ENCODE assay signal across 7 mouse cellular contexts in the genomic region with DNA sequence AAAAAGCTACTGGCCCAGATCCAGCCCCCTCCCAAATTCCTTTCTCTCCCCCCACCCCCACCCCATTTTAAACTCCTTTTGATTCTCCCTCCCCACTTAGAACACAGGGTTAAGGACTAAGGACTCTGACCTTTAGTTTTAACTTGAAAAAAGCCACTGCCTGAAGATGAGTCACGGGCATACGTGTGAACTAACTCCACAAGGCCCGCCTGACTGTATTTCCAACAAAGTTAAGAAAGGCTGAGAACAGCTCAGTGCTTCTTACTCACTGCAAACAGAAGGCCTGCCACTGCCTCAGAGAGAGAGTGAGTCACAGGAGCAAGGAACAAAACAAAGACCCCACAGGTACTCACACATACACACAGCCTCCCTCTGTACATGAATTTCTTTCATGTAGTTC. TPM values are rescaled to one million over a fixed set of nuclear protein-coding genes. Genes with fewer than 3 reads are reported as not detected.
DNase-seq lines count a peak whose midpoint lies in the region; ATAC-seq lines count a peak whose summit lies in the region.

No protein-coding gene starts in this region.

- peak; percentile 71 for DNase-seq in adrenal gland, adult 8-10 months
- DNase-seq in left cerebral cortex, postnatal 36 days (ENCODE audit: low spot score in 2 of 2), result peak; percentile 14 to 34
- no peak for DNase-seq in thymus, postnatal 10 days (ENCODE audit: low spot score in 2 of 2)
- no peak for DNase-seq in cerebellum, adult 18-20 months

- 26% methylated on average over 3 of the region's 3 CpGs for WGBS in neural tube, embryonic 13.5 days
- 40% methylated on average over 3 of the region's 3 CpGs for WGBS in neural tube, embryonic 15.5 days
- WGBS in heart, embryonic 12.5 days, result 26% methylated on average over 3 of the region's 3 CpGs

- H3K27me3 ChIP-seq in neural tube, embryonic 13.5 days, result no peaks in the 10 kb centered on the region
- H3K27me3 ChIP-seq in neural tube, embryonic 15.5 days (replicated peaks), result no peaks in the 10 kb centered on the region
- H3K27me3 ChIP-seq in heart, embryonic 12.5 days (replicated peaks), result no peaks in the 10 kb centered on the region

- no peak for ATAC-seq in neural tube, embryonic 13.5 days (ENCODE audit: low read depth)
- ATAC-seq in neural tube, embryonic 15.5 days (ENCODE audit: low FRiP score), result no peak
- ATAC-seq in heart, embryonic 12.5 days (ENCODE audit: insufficient number of reproducible peaks, low FRiP score), result no peak

- H3K4me1 ChIP-seq in neural tube, embryonic 13.5 days (replicated peaks), result peaks cover 41% of the 10 kb centered on the region
- peaks cover 11% of the 10 kb centered on the region for H3K4me1 ChIP-seq in neural tube, embryonic 15.5 days
- peaks cover 50% of the 10 kb centered on the region for H3K4me1 ChIP-seq in heart, embryonic 12.5 days (replicated peaks)

- no peak overlapping the region for H3K4me2 ChIP-seq in neural tube, embryonic 13.5 days
- H3K4me2 ChIP-seq in neural tube, embryonic 15.5 days, result no peak overlapping the region
- no peak overlapping the region for H3K4me2 ChIP-seq in heart, embryonic 12.5 days

- H3K4me3 ChIP-seq in neural tube, embryonic 13.5 days, result no peak overlapping the region
- no peak overlapping the region for H3K4me3 ChIP-seq in neural tube, embryonic 15.5 days (replicated peaks)
- H3K4me3 ChIP-seq in heart, embryonic 12.5 days, result no peak overlapping the region

- no peak overlapping the region for H3K9ac ChIP-seq in neural tube, embryonic 13.5 days
- H3K9ac ChIP-seq in neural tube, embryonic 15.5 days (replicated peaks), result no peak overlapping the region
- no peak overlapping the region for H3K9ac ChIP-seq in heart, embryonic 12.5 days

- H3K9me3 ChIP-seq in neural tube, embryonic 13.5 days, result no peaks in the 10 kb centered on the region
- no peaks in the 10 kb centered on the region for H3K9me3 ChIP-seq in neural tube, embryonic 15.5 days (replicated peaks)
- no peaks in the 10 kb centered on the region for H3K9me3 ChIP-seq in heart, embryonic 12.5 days (replicated peaks)

- intact Hi-C loops in left cerebral cortex, postnatal 36 days (cut with DNase I), result no loop called here

- H3K36me3 ChIP-seq in neural tube, embryonic 13.5 days, result no peaks in the 10 kb centered on the region
- no peaks in the 10 kb centered on the region for H3K36me3 ChIP-seq in neural tube, embryonic 15.5 days
- no peaks in the 10 kb centered on the region for H3K36me3 ChIP-seq in heart, embryonic 12.5 days

- peak overlapping the region; percentile 50; the same call in 1 of the 2 replicates for H3K27ac ChIP-seq in neural tube, embryonic 13.5 days (replicated peaks)
- H3K27ac ChIP-seq in neural tube, embryonic 15.5 days (replicated peaks), result no peak overlapping the region
- H3K27ac ChIP-seq in heart, embryonic 12.5 days (ENCODE audit: poor library complexity, severe bottlenecking), result peak overlapping the region; percentile 41; the same call in 1 of the 2 replicates

RNA-seq across cellular contexts. Expression of a gene that starts 48.6 kb away (rescaled TPM):
- 73.6 and 76.0 TPM in 2 replicates for polyA plus RNA-seq in neural tube, embryonic 13.5 days (2015; fragmentation: Nextera tagmentation; extraction: Ambion mirVana)
- 62.3 and 69.0 TPM in 2 replicates for polyA plus RNA-seq in neural tube, embryonic 15.5 days (2015; fragmentation: Nextera tagmentation; extraction: Ambion mirVana)
- total RNA-seq in adrenal gland, adult 8-10 months (2022), result 10 to 100 TPM; 26.0 to 32.0 (median 27.7) TPM
- 54.3 and 57.6 TPM in 2 replicates for polyA plus RNA-seq in heart, embryonic 12.5 days (2016; fragmentation: Nextera tagmentation; extraction: Ambion mirVana)
- total RNA-seq in left cerebral cortex, postnatal 36 days (2021), result 10 to 100 TPM; 27.1 to 40.0 TPM

Comparison
In these comparisons a context has a peak if more than half of its experiments do, and no peak if none do; other contexts are left out.
1. DNase-seq: peak in adrenal gland, adult 8-10 months (single experiment) and left cerebral cortex, postnatal 36 days (2 of 2); none in thymus, postnatal 10 days (0 of 2) and cerebellum, adult 18-20 months (0 of 2).